Mouse (Mus musculus) bone marrow macrophage, adult 2 months (primary cell): ENCODE data around the gene AA467197.

Experiments used
- CTCF ChIP-seq: IDR thresholded peaks from 2 replicates; pipeline ENCODE4 v1.5.1; 2012; ENCODE audit warnings: low read depth, mild to moderate bottlenecking, low read length, moderate library complexity
- POLR2A ChIP-seq: IDR thresholded peaks from 2 replicates; pipeline ENCODE4 v1.6.1; 2012; ENCODE audit warnings: mild to moderate bottlenecking, low read depth, low read length, borderline replicate concordance

GRCm38 (mm10) chr2:122665973-122666875 is 29.4 kb downstream of the AA467197 start:
- TF ChIP-seq POLR2A, result no peak
- TF ChIP-seq CTCF, result peak; percentile 89
